11 mouse cellular contexts compared by ENCODE assay signal in the genomic region with DNA sequence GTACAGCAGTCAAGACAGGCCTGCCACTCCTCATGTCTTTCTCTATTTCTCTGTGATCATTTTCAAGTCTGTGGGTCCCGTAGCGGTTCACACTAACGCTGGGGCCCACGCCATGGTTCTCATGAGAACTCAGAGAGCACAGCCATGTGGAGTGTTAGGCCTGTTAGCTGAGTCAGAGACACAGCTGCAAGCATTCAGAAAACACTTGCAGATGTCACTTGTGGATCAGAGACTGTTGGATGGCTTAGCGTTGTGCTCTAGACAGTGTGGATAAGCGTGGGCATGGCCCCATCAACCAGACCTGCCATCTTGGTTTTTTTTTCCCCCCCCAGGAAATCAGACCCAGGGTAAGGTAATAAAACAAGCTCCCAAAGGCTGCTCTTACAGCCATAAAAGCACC.
DNase-seq lines count a peak whose midpoint lies in the region; ATAC-seq lines count a peak whose summit lies in the region.
"Had no signal": no experiment of that assay in that cellular context is flagged by ENCODE, and none has a peak within 500 bp of the region (broad histone marks: within the 10 kb centered on the region; RNA-seq: fewer than 3 reads in every experiment).

No protein-coding gene starts in this region.

- no peaks in the 10 kb centered on the region for H3K9me3 ChIP-seq in limb, embryonic 11.5 days (ENCODE audit: control insufficient read depth, low read length)
- no peaks in the 10 kb centered on the region for H3K9me3 ChIP-seq in limb, embryonic 10.5 days (replicated peaks)

- H3K4me3 ChIP-seq in limb, embryonic 11.5 days (ENCODE audit: low read depth, low read length): no peak overlapping the region
- H3K4me3 ChIP-seq in limb, embryonic 10.5 days: no peak overlapping the region

- no peak overlapping the region for H3K4me2 ChIP-seq in limb, embryonic 11.5 days (ENCODE audit: low read depth, severe bottlenecking)

- H3K4me1 ChIP-seq in limb, embryonic 11.5 days (ENCODE audit: control insufficient read depth, insufficient read depth, low read length): no peaks in the 10 kb centered on the region
- H3K4me1 ChIP-seq in limb, embryonic 10.5 days: peaks cover 15% of the 10 kb centered on the region; the same call in 1 of the 2 replicates

- intact Hi-C loops in heart, postnatal 25 days (cut with DNase I): loop anchor here (10.0 kb wide), 1 partner anchor 387 kb away; no protein-coding TSS in a partner anchor

- WGBS in limb, embryonic 11.5 days: 79% methylated on average over 6 of the region's 6 CpGs
- WGBS in limb, embryonic 10.5 days: 76% methylated on average over 6 of the region's 6 CpGs

- ATAC-seq in frontal cortex, adult (ENCODE audit: low TSS enrichment): 0 out of 2 replicates have a peak, but pooled peaks have one; percentile 27
- ATAC-seq in limb, embryonic 11.5 days (ENCODE audit: insufficient number of reproducible peaks, low FRiP score, low TSS enrichment, low read depth): 0 out of 2 replicates have a peak, but pooled peaks have one; percentile 19
- no peak for ATAC-seq in erythroblast, adult 5-6 weeks (replicated peaks; ENCODE audit: low FRiP score, poor library complexity, severe bottlenecking)
- ATAC-seq: hindbrain, embryonic 16.5 days had no signal

- no peaks in the 10 kb centered on the region for H3K27me3 ChIP-seq in limb, embryonic 11.5 days (ENCODE audit: control insufficient read depth, insufficient read depth, low read length)
- no peaks in the 10 kb centered on the region for H3K27me3 ChIP-seq in limb, embryonic 10.5 days (ENCODE audit: low read depth, poor library complexity, severe bottlenecking)

- H3K9ac ChIP-seq in limb, embryonic 11.5 days (ENCODE audit: low read length): no peak overlapping the region

- H3K27ac ChIP-seq in limb, embryonic 11.5 days (replicated peaks; ENCODE audit: low read depth, low read length): no peak overlapping the region
- H3K27ac ChIP-seq in limb, embryonic 10.5 days: no peak overlapping the region

- DNase-seq in frontal cortex, postnatal 10 days (ENCODE audit: low spot score in 2 of 2): no peak
- no peak for DNase-seq in limb, embryonic 11.5 days (ENCODE audit: low spot score)
- DNase-seq in limb, embryonic 10.5 days (ENCODE audit: low spot score): no peak
- DNase-seq in heart, postnatal 25 days (ENCODE audit: low spot score): peak; percentile 23
- peak; percentile 39 for DNase-seq in lung, postnatal 25 days (ENCODE audit: low spot score)
- DNase-seq in thymus, postnatal 10 days (ENCODE audit: low spot score in 2 of 2): no peak
- DNase-seq: liver; thymus, postnatal 36 days had no signal

- no peaks in the 10 kb centered on the region for H3K36me3 ChIP-seq in limb, embryonic 11.5 days (ENCODE audit: control insufficient read depth, insufficient read depth, low read length)
- no peaks in the 10 kb centered on the region for H3K36me3 ChIP-seq in limb, embryonic 10.5 days

Comparison
In these comparisons a context has a peak if more than half of its experiments do, and no peak if none do; other contexts are left out.
1. DNase-seq: peak in heart, postnatal 25 days (single experiment) and lung, postnatal 25 days (single experiment); none in frontal cortex, postnatal 10 days (0 of 2), limb, embryonic 11.5 days (single experiment), limb, embryonic 10.5 days (single experiment) and thymus, postnatal 10 days (0 of 2).